9 mouse cellular contexts compared by ENCODE assay signal in genomic region chr7:25006171-25006570, GRCm38 (mm10). TPM values are rescaled to one million over a fixed set of nuclear protein-coding genes. Genes with fewer than 3 reads are reported as not detected.
A peak's percentile ranks its signal among the peaks of the same experiment; 100 is the strongest.
DNase-seq lines count a peak whose midpoint lies in the region; ATAC-seq lines count a peak whose summit lies in the region.
"Had no signal": no experiment of that assay in that cellular context is flagged by ENCODE, and none has a peak within 500 bp of the region (broad histone marks: within the 10 kb centered on the region; RNA-seq: fewer than 3 reads in every experiment).

No protein-coding gene starts in this region.

- no peak for DNase-seq in heart, adult 9 months (ENCODE audit: low spot score in 2 of 2)
- no peak for DNase-seq in embryonic facial prominence, embryonic 10.5 days (ENCODE audit: low spot score)
- DNase-seq in hindbrain, embryonic 14.5 days (ENCODE audit: low spot score), result no peak
- no peak for DNase-seq in right cerebral cortex, postnatal 25 days
- DNase-seq in frontal cortex, adult 2 months (ENCODE audit: extremely low spot score in 1 of 2, low spot score in 1 of 2), result no peak
- DNase-seq in heart, postnatal 36 days, result no peak

- H3K9ac ChIP-seq in heart, embryonic 11.5 days (ENCODE audit: low read depth, low read length), result no peak overlapping the region
- H3K9ac ChIP-seq in hindbrain, embryonic 14.5 days, result peak overlapping the region; percentile 90
- H3K9ac ChIP-seq in midbrain, embryonic 13.5 days (replicated peaks), result peak overlapping the region; percentile 94

- no peaks in the 10 kb centered on the region for H3K9me3 ChIP-seq in heart, embryonic 11.5 days (replicated peaks; ENCODE audit: control insufficient read depth, low read length)
- no peaks in the 10 kb centered on the region for H3K9me3 ChIP-seq in embryonic facial prominence, embryonic 10.5 days
- no peaks in the 10 kb centered on the region for H3K9me3 ChIP-seq in hindbrain, embryonic 14.5 days (ENCODE audit: control insufficient read depth, low read length)
- H3K9me3 ChIP-seq in midbrain, embryonic 13.5 days, result no peaks in the 10 kb centered on the region

- H3K4me2 ChIP-seq in heart, embryonic 11.5 days, result peak overlapping the region; percentile 65
- peak overlapping the region; percentile 54 for H3K4me2 ChIP-seq in hindbrain, embryonic 14.5 days (replicated peaks)
- H3K4me2 ChIP-seq in midbrain, embryonic 13.5 days (replicated peaks), result peak overlapping the region; percentile 83

- WGBS in heart, embryonic 11.5 days (ENCODE audit: insufficient replicate concordance), result 65% methylated on average over 3 of the region's 3 CpGs
- WGBS in embryonic facial prominence, embryonic 10.5 days, result 74% methylated on average over 3 of the region's 3 CpGs
- WGBS in hindbrain, embryonic 14.5 days, result 64% methylated on average over 3 of the region's 3 CpGs
- 59% methylated on average over 3 of the region's 3 CpGs for WGBS in midbrain, embryonic 13.5 days

- H3K4me3 ChIP-seq in heart, embryonic 11.5 days (ENCODE audit: low read depth, low read length), result peak overlapping the region; percentile 45; the same call in 1 of the 2 replicates
- peak overlapping the region; percentile 61 for H3K4me3 ChIP-seq in embryonic facial prominence, embryonic 10.5 days
- H3K4me3 ChIP-seq in hindbrain, embryonic 14.5 days (replicated peaks; ENCODE audit: low read length), result peak overlapping the region; percentile 76
- peak overlapping the region; percentile 86 for H3K4me3 ChIP-seq in midbrain, embryonic 13.5 days (replicated peaks)

- no peak for ATAC-seq in heart, embryonic 11.5 days (replicated peaks; ENCODE audit: insufficient number of reproducible peaks, low FRiP score, low TSS enrichment)
- peak; percentile 18 for ATAC-seq in hindbrain, embryonic 14.5 days (ENCODE audit: low FRiP score)
- ATAC-seq in midbrain, embryonic 13.5 days, result no peak; the same call in 1 of the 2 replicates
- ATAC-seq: CD4-positive, CD25-positive, alpha-beta regulatory T cell, adult 4 months had no signal

- H3K4me1 ChIP-seq in heart, embryonic 11.5 days (ENCODE audit: control insufficient read depth, insufficient read depth, low read length), result peaks cover 29% of the 10 kb centered on the region
- H3K4me1 ChIP-seq in embryonic facial prominence, embryonic 10.5 days, result peaks cover 45% of the 10 kb centered on the region
- H3K4me1 ChIP-seq in hindbrain, embryonic 14.5 days (replicated peaks; ENCODE audit: control insufficient read depth, insufficient read depth, low read length), result peaks cover 68% of the 10 kb centered on the region
- peaks cover 90% of the 10 kb centered on the region for H3K4me1 ChIP-seq in midbrain, embryonic 13.5 days (replicated peaks)

- no peaks in the 10 kb centered on the region for H3K36me3 ChIP-seq in heart, embryonic 11.5 days (ENCODE audit: control insufficient read depth, insufficient read depth, low read length)
- H3K36me3 ChIP-seq in embryonic facial prominence, embryonic 10.5 days (replicated peaks), result no peaks in the 10 kb centered on the region
- peaks cover 9% of the 10 kb centered on the region for H3K36me3 ChIP-seq in hindbrain, embryonic 14.5 days (replicated peaks; ENCODE audit: control insufficient read depth, insufficient read depth)
- H3K36me3 ChIP-seq in midbrain, embryonic 13.5 days, result 0 out of 2 replicates have a peak, but pooled peaks cover under 1% of the 10 kb centered on the region

- peaks cover 81% of the 10 kb centered on the region for H3K27me3 ChIP-seq in heart, embryonic 11.5 days (ENCODE audit: control insufficient read depth, insufficient read depth, low read length)
- peaks cover 94% of the 10 kb centered on the region for H3K27me3 ChIP-seq in embryonic facial prominence, embryonic 10.5 days (replicated peaks; ENCODE audit: low read depth, poor library complexity, severe bottlenecking)
- H3K27me3 ChIP-seq in hindbrain, embryonic 14.5 days (ENCODE audit: control insufficient read depth, insufficient read depth, low read length), result no peaks in the 10 kb centered on the region
- peaks cover 22% of the 10 kb centered on the region for H3K27me3 ChIP-seq in midbrain, embryonic 13.5 days

- no peak overlapping the region for H3K27ac ChIP-seq in heart, embryonic 11.5 days (ENCODE audit: low read depth, low read length)
- peak overlapping the region; percentile 25; the same call in 1 of the 2 replicates for H3K27ac ChIP-seq in embryonic facial prominence, embryonic 10.5 days (replicated peaks)
- peak overlapping the region; percentile 99 for H3K27ac ChIP-seq in hindbrain, embryonic 14.5 days
- peak overlapping the region; percentile 98 for H3K27ac ChIP-seq in midbrain, embryonic 13.5 days

- intact Hi-C loops in heart, postnatal 36 days (cut with DNase I), result no loop called here

RNA-seq across cellular contexts. Expression of gene Atp1a3, which starts 0.4 kb away (rescaled TPM):
- polyA plus RNA-seq in heart, embryonic 11.5 days (2014; fragmentation: Nextera tagmentation; extraction: Ambion mirVana), result 2.3 and 4.1 TPM in 2 replicates
- polyA plus RNA-seq in embryonic facial prominence, embryonic 10.5 days (2016; fragmentation: Nextera tagmentation; extraction: Ambion mirVana), result 4.4 and 5.4 TPM in 2 replicates
- 404 and 524 TPM in 2 replicates for polyA plus RNA-seq in hindbrain, embryonic 14.5 days (2014; fragmentation: Nextera tagmentation; extraction: Ambion mirVana)
- polyA plus RNA-seq in midbrain, embryonic 13.5 days (2015; fragmentation: Nextera tagmentation; extraction: Ambion mirVana), result 189 and 195 TPM in 2 replicates
- polyA plus RNA-seq in frontal cortex, adult 2 months (2012; rRNA removed), result 1,131 and 1,133 TPM in 2 replicates
- total RNA-seq in heart, postnatal 36 days (2021), result under 1 TPM; 0.35 to 0.67 TPM

RNA-seq across cellular contexts. Expression of gene Rabac1, which starts 33.6 kb away (rescaled TPM):
- 157 and 163 TPM in 2 replicates for polyA plus RNA-seq in heart, embryonic 11.5 days (2014; fragmentation: Nextera tagmentation; extraction: Ambion mirVana)
- polyA plus RNA-seq in embryonic facial prominence, embryonic 10.5 days (2016; fragmentation: Nextera tagmentation; extraction: Ambion mirVana), result 69.5 and 76.1 TPM in 2 replicates
- polyA plus RNA-seq in hindbrain, embryonic 14.5 days (2014; fragmentation: Nextera tagmentation; extraction: Ambion mirVana), result 331 and 332 TPM in 2 replicates
- 171 and 176 TPM in 2 replicates for polyA plus RNA-seq in midbrain, embryonic 13.5 days (2015; fragmentation: Nextera tagmentation; extraction: Ambion mirVana)
- 337 and 384 TPM in 2 replicates for polyA plus RNA-seq in frontal cortex, adult 2 months (2012; rRNA removed)
- 100 to 1,000 TPM; 305 to 326 TPM for total RNA-seq in heart, postnatal 36 days (2021)

Comparison
In these comparisons a context has a peak if more than half of its experiments do, and no peak if none do; other contexts are left out.
1. RNA of gene Atp1a3, which starts 0.4 kb away (polyA plus RNA-seq): 1,131 to 1,133 TPM in frontal cortex, adult 2 months, 404 to 524 TPM in hindbrain, embryonic 14.5 days and 189 to 195 TPM in midbrain, embryonic 13.5 days; 4.4 to 5.4 TPM in embryonic facial prominence, embryonic 10.5 days and 2.3 to 4.1 TPM in heart, embryonic 11.5 days; every median in the first group is over 10 times any median in the second.
2. Peak in every context shown above with its lines, with median percentiles within 50 percentile points of each other: H3K4me2 ChIP-seq and H3K4me3 ChIP-seq.